Mouse (Mus musculus) kidney, postnatal 0 days (tissue): ENCODE results near the gene Sdc1. TPM values are rescaled to one million over a fixed set of nuclear protein-coding genes. Genes with fewer than 3 reads are reported as not detected.

Experiments used
- ATAC-seq: fragments of 200-750 bp; cut with Nextera tagmentation; replicated peaks from 2 replicates; pipeline ENCODE4 v1.8.0; 2017; ENCODE audit warnings: low read depth, moderate number of reproducible peaks, moderate TSS enrichment, moderate library complexity; ENCODE audit not compliant: low FRiP score
- DNase-seq: peaks from one replicate; pipeline ENCODE4 v3.0.0-alpha.2; 2016; ENCODE audit warnings: low spot score
- H3K27ac ChIP-seq: fragments of 300-500 bp; sonication (generic); 2 replicates; pipeline ENCODE4 v1.5.1; 2014; ENCODE audit warnings: mild to moderate bottlenecking
- H3K27me3 ChIP-seq: fragments of 300-500 bp; sonication (generic); 2 replicates; pipeline ENCODE4 v1.6.1; 2014; ENCODE audit warnings: low read length, mixed read lengths; ENCODE audit not compliant: insufficient read depth
- H3K36me3 ChIP-seq: fragments of 300-500 bp; sonication (generic); 2 replicates; pipeline ENCODE4 v1.6.1; 2014; ENCODE audit warnings: low read length, mixed read lengths; ENCODE audit not compliant: insufficient read depth
- H3K4me1 ChIP-seq: fragments of 300-500 bp; sonication (generic); replicated peaks from 2 replicates; pipeline ENCODE4 v1.6.1; 2014; ENCODE audit warnings: antibody characterized with exemption, low read length, mixed read lengths; ENCODE audit not compliant: insufficient read depth
- H3K4me2 ChIP-seq: fragments of 300-500 bp; sonication (generic); 2 replicates; pipeline ENCODE4 v1.6.1; 2014; ENCODE audit warnings: mild to moderate bottlenecking, low read length, moderate library complexity, mixed read lengths
- H3K4me3 ChIP-seq: fragments of 300-500 bp; sonication (generic); replicated peaks from 2 replicates; pipeline ENCODE4 v1.5.1; 2014; ENCODE audit warnings: low read depth, low read length
- H3K9ac ChIP-seq: fragments of 300-500 bp; sonication (generic); 2 replicates; pipeline ENCODE4 v1.6.1; 2014; ENCODE audit warnings: low read depth, low read length
- H3K9me3 ChIP-seq: fragments of 300-500 bp; sonication (generic); replicated peaks from 2 replicates; pipeline ENCODE4 v1.6.1; 2016; ENCODE audit warnings: low read length, inconsistent platforms, mixed read lengths
- CTCF ChIP-seq: IDR thresholded peaks from 2 replicates; pipeline ENCODE4 v1.5.1; 2016; ENCODE audit warnings: antibody characterized with exemption, low read depth, mild to moderate bottlenecking, moderate library complexity
- WGBS: fragments of 180-500 bp; shearing (Covaris S2); extraction: QIAGEN DNeasy Blood & Tissue Kit; methylation state at CpG from one replicate; pipeline ENCODE4 v1.1.7; 2014; 5-methylcytosine and 5-hydroxymethylcytosine counted together
- polyA plus RNA-seq: library from polyadenylated mRNA; unstranded; fragments of >200 nt; fragmentation: Nextera tagmentation; extraction: Ambion mirVana; gene quantifications from 2 replicates; pipeline ENCODE4 v1.2.1, GENCODE M21; 2015

The Sdc1 gene
- polyA plus RNA-seq, 1 experiment from 2014 or later = 39.0 TPM

- Histone ChIP-seq H3K4me1 (no peaks in the 10 kb centered on the region), H3K4me2 (no peak overlapping the region), H3K9ac (no peak overlapping the region), H3K36me3 (no peaks in the 10 kb centered on the region), H3K4me3 (no peak overlapping the region), H3K9me3 (no peaks in the 10 kb centered on the region), H3K27me3 (no peaks in the 10 kb centered on the region), H3K27ac (no peak overlapping the region)
- WGBS = 58% methylated on average over 7 of the region's 7 CpGs
- ATAC-seq = no peak
- TF ChIP-seq CTCF = no peak
- no peak for DNase-seq
Observed at GRCm38 (mm10) chr12:8842725-8843124, 71.6 kb downstream of the Sdc1 start.

Other genes with a start within 250 kb of the Sdc1 start
- gene Slc7a15, start 172.3 kb upstream of the Sdc1 start, polyA plus RNA-seq = 0.05 TPM in 1 of 2 replicates, not detected in the other
- 35.5 and 39.5 TPM in 2 replicates for gene Pum2, start 97.2 kb upstream of the Sdc1 start, polyA plus RNA-seq
- 446 and 479 TPM in 2 replicates for gene Laptm4a, start 150.3 kb downstream of the Sdc1 start, polyA plus RNA-seq
- 0.04 and 0.05 TPM in 2 replicates for gene Matn3, start 176.6 kb downstream of the Sdc1 start, polyA plus RNA-seq
- 12.4 and 15.2 TPM in 2 replicates for gene Wdr35, start 202.6 kb downstream of the Sdc1 start, polyA plus RNA-seq